Mouse (Mus musculus) embryonic facial prominence, embryonic 14.5 days (tissue): ENCODE data around the gene Sfta2. TPM values are rescaled to one million over a fixed set of nuclear protein-coding genes. Genes with fewer than 3 reads are reported as not detected.

Source experiments
- ATAC-seq: fragments of 200-750 bp; cut with Nextera tagmentation; 2 replicates; pipeline ENCODE4 v1.8.0; 2017; ENCODE audit warnings: low read depth, moderate number of reproducible peaks, moderate TSS enrichment
- DNase-seq: peaks from one replicate; pipeline ENCODE4 v3.0.0-alpha.2; 2015; ENCODE audit warnings: low spot score
- H3K27ac ChIP-seq: fragments of 300-500 bp; sonication (generic); replicated peaks from 2 replicates; pipeline ENCODE4 v1.5.1; 2014; ENCODE audit warnings: low read depth, mild to moderate bottlenecking, low read length, moderate library complexity
- H3K27me3 ChIP-seq: fragments of 300-500 bp; sonication (generic); replicated peaks from 2 replicates; pipeline ENCODE4 v1.6.1; 2014; ENCODE audit warnings: low read length; ENCODE audit not compliant: control insufficient read depth, insufficient read depth
- H3K36me3 ChIP-seq: fragments of 300-500 bp; sonication (generic); 2 replicates; pipeline ENCODE4 v1.6.1; 2014; ENCODE audit warnings: low read length, mixed read lengths; ENCODE audit not compliant: control insufficient read depth, insufficient read depth
- H3K4me1 ChIP-seq: fragments of 300-500 bp; sonication (generic); 2 replicates; pipeline ENCODE4 v1.6.1; 2014; ENCODE audit warnings: antibody characterized with exemption, low read length; ENCODE audit not compliant: control insufficient read depth, insufficient read depth
- H3K4me2 ChIP-seq: fragments of 300-500 bp; sonication (generic); 2 replicates; pipeline ENCODE4 v1.6.1; 2014; ENCODE audit warnings: low read depth, mild to moderate bottlenecking, low read length, moderate library complexity, mixed read lengths
- H3K4me3 ChIP-seq: fragments of 300-500 bp; sonication (generic); 2 replicates; pipeline ENCODE4 v1.5.1; 2014; ENCODE audit warnings: low read depth, mild to moderate bottlenecking, low read length
- H3K9ac ChIP-seq: fragments of 300-500 bp; sonication (generic); 2 replicates; pipeline ENCODE4 v1.6.1; 2014; ENCODE audit warnings: low read depth, mild to moderate bottlenecking, low read length, moderate library complexity, mixed read lengths
- H3K9me3 ChIP-seq: fragments of 300-500 bp; sonication (generic); 2 replicates; pipeline ENCODE4 v1.6.1; 2016; ENCODE audit warnings: low read length; ENCODE audit not compliant: control insufficient read depth
- WGBS: fragments of 180-500 bp; shearing (Covaris S2); extraction: QIAGEN DNeasy Blood & Tissue Kit; methylation state at CpG from one replicate; pipeline ENCODE4 v1.1.7; 2014; 5-methylcytosine and 5-hydroxymethylcytosine counted together
- polyA plus RNA-seq: library from polyadenylated mRNA; unstranded; fragments of >200 nt; fragmentation: Nextera tagmentation; extraction: Ambion mirVana; gene quantifications from 2 replicates; pipeline ENCODE4 v1.2.1, GENCODE M21; 2014

Sfta2 gene
- polyA plus RNA-seq, 1 experiment from 2014 or later: 0.28 TPM

DNA sequence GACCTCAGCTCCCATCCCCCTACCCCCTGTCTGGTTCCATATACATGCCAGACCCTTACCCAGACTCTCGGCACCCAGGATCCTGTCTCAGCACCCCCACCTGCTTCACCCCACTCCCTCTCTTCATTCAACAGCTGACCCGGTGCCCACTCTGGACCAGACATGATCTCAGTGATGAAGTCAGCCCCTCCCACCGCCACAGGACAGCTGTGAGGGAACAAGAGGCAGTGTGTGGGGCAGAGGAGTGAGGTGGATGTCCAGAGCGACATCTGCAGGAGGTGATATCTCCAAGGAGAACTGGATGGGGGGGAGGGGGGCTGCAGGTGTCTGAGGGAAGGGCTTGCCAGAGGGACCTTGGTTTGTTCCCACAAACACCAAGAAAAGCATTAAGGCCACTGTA, 90.5 kb downstream of the Sfta2 start:
- Histone ChIP-seq H3K27me3 (no peaks in the 10 kb centered on the region), H3K9me3 (peaks cover 5% of the 10 kb centered on the region; the same call in 1 of the 2 replicates), H3K4me2 (no peak overlapping the region), H3K9ac (no peak overlapping the region), H3K36me3 (peaks cover 88% of the 10 kb centered on the region), H3K4me3 (no peak overlapping the region), H3K27ac (no peak overlapping the region), H3K4me1 (peaks cover 2% of the 10 kb centered on the region)
- no peak for DNase-seq
- WGBS: 86% methylated on average over 4 of the region's 4 CpGs
- ATAC-seq: no peak

GRCm38 (mm10) chr17:35692368-35692767, 91.0 kb downstream of the Sfta2 start:
- ATAC-seq (no peak), DNase-seq (no peak)
- Histone ChIP-seq H3K4me2 (no peak overlapping the region), H3K9me3 (peaks cover 5% of the 10 kb centered on the region; the same call in 1 of the 2 replicates), H3K27me3 (no peaks in the 10 kb centered on the region), H3K36me3 (peaks cover 82% of the 10 kb centered on the region), H3K9ac (no peak overlapping the region), H3K4me1 (peaks cover 8% of the 10 kb centered on the region), H3K4me3 (no peak overlapping the region), H3K27ac (no peak overlapping the region)
- WGBS: 72% methylated on average over 4 of the region's 4 CpGs

DNA sequence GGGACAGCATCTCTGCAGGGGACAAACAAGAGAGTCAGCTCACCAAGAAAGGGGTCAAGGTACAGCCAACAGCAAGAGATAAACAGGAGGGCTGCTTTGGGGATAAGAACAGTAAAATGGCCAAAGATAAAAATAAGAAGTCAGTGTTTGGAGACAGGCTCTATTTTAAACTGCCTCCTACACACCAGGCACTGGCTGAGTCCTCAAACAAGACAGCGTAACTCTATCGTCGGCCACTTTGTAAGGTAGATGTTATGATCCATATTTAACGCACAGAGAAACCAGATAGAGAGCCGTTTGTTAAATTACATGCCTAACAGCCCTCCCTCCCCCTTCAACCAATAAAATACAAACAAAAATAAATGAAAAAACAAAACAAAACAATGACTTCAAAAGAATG, 92.6 kb downstream of the Sfta2 start:
- Histone ChIP-seq H3K9me3 (peaks cover 5% of the 10 kb centered on the region; the same call in 1 of the 2 replicates), H3K4me1 (peaks cover 23% of the 10 kb centered on the region), H3K9ac (no peak overlapping the region), H3K4me3 (no peak overlapping the region), H3K27ac (no peak overlapping the region), H3K36me3 (peaks cover 67% of the 10 kb centered on the region), H3K4me2 (no peak overlapping the region), H3K27me3 (no peaks in the 10 kb centered on the region)
- WGBS: 86% methylated on average over 5 of the region's 5 CpGs
- ATAC-seq (no peak), DNase-seq (no peak)

DNA sequence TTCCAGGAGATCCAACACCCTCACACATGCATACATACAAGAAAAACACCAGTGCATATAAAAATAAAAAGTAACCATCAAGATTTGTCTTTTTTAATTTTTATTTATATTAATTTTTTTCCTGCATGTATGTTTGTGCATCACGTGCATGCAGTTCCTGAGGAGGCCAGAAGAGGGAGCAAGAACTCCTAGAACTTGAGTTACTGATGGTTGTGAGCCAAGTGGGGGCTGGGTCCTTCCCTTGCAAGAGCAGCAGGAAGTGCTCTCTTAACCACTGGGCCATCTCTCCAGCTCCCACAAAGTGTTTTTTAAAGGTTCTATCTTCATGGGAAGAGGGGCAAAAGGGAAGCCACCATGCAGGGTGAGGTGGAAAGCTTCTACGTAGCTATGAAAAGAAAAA, 93.9 kb downstream of the Sfta2 start:
- Histone ChIP-seq H3K4me3 (no peak overlapping the region), H3K36me3 (peaks cover 53% of the 10 kb centered on the region), H3K9ac (no peak overlapping the region), H3K9me3 (peaks cover 5% of the 10 kb centered on the region; the same call in 1 of the 2 replicates), H3K4me1 (peaks cover 32% of the 10 kb centered on the region), H3K27ac (no peak overlapping the region), H3K27me3 (no peaks in the 10 kb centered on the region), H3K4me2 (no peak overlapping the region)
- no peak for ATAC-seq
- DNase-seq: peak; percentile 29
- 94% methylated on average over 2 of the region's 2 CpGs for WGBS

DNA sequence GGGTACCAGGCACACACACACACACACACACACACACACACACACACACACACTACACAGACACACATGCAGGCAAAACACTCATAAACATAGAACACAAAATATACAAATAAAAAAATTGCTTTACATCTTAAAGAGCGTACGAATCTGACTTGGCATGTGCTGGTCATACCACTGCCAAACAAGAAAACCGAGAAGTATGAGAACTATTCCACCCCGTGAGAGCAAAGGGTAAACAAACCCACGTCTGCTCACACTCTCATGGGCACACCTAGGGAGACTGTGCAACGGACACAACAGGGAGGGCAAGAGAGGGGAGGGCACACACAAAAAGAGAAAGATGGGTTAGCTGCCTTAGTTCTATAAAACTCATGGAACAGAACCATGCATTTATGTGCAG, 95.3 kb downstream of the Sfta2 start:
- Histone ChIP-seq H3K4me3 (peak overlapping the region; percentile 37), H3K9me3 (peaks cover 5% of the 10 kb centered on the region; the same call in 1 of the 2 replicates), H3K9ac (no peak overlapping the region), H3K27me3 (no peaks in the 10 kb centered on the region), H3K27ac (peak overlapping the region; percentile 86), H3K36me3 (peaks cover 39% of the 10 kb centered on the region), H3K4me2 (peak overlapping the region; percentile 63), H3K4me1 (peaks cover 33% of the 10 kb centered on the region)
- ATAC-seq: no peak
- DNase-seq: no peak
- WGBS: 33% methylated on average over 6 of the region's 6 CpGs

GRCm38 (mm10) chr17:35697429-35697758, 96.0 kb downstream of the Sfta2 start:
- Histone ChIP-seq H3K4me3 (peak overlapping the region; percentile 37), H3K4me1 (peaks cover 40% of the 10 kb centered on the region), H3K9ac (peak overlapping the region; percentile 59), H3K27me3 (no peaks in the 10 kb centered on the region), H3K9me3 (peaks cover 5% of the 10 kb centered on the region; the same call in 1 of the 2 replicates), H3K4me2 (peak overlapping the region; percentile 63), H3K27ac (peak overlapping the region; percentile 86), H3K36me3 (peaks cover 32% of the 10 kb centered on the region)
- no peak; the same call in 1 of the 2 replicates for ATAC-seq
- 8% methylated on average over 1 of the region's 1 CpGs for WGBS
- no peak for DNase-seq

DNA sequence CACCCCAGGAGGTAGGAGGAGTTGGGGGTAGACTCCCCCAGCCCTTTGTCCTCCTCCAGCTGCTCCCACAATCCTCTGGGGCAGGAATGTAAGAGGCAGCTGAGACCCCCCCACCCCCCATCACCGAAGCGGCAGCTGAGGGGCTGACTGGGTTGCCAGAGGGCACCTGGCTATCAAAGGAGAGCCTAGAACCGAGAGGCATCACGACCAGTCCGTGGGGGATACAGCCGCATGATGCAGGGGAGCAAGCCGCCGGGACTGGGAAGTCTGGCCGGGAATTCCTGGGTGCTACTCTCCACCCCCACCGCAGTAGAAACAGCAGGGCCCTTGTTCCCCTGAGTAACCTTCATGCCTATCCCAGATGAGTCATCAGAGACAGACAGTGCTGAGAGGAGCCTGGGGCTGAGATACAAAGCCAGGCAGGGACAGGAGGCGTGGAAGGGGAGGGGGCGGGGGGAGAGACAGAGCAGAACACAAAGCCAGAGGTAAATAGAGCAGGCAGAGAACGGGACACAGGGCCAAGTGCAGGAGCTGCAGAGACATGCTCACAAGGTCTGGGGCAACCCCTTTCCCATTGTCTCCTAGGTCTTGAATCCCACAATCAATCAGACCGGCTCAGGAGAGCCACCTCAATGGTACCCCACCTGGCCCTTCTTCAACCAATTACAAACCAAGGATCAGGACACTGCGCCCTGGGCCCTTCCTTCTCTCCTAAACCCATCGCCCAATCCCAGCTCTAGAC, 96.6 kb downstream of the Sfta2 start:
- WGBS: 1% methylated on average over 13 of the region's 16 CpGs
- H3K4me1 ChIP-seq: peaks cover 44% of the 10 kb centered on the region

DNA sequence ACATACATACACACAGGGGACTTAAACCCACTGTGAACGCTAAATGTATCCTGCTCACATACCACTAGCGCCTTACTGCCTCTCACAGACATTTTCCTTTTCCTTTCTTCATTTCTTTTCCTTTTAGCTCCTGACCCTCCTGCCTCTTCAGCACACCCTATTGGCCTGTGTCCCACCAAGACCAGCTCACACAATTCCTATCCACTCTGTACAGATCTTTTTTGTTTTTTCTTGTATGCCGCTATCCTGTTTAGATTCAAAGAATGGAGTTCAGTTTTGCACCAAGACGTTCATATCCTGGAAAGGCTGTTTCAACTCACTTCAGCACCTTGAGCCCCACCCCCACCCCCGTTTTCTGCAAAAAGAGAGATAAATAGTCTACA, 97.1 kb downstream of the Sfta2 start:
- Histone ChIP-seq H3K36me3 (peaks cover 21% of the 10 kb centered on the region), H3K4me1 (peaks cover 48% of the 10 kb centered on the region), H3K4me3 (peak overlapping the region; percentile 37), H3K27ac (peak overlapping the region; percentile 86), H3K27me3 (no peaks in the 10 kb centered on the region), H3K9me3 (peaks cover 5% of the 10 kb centered on the region; the same call in 1 of the 2 replicates), H3K9ac (peak overlapping the region; percentile 59), H3K4me2 (peak overlapping the region; percentile 63)
- ATAC-seq (no peak), DNase-seq (no peak)
- WGBS: 25% methylated on average over 5 of the region's 5 CpGs

More for the DNA sequence above, 96.6 kb downstream of the Sfta2 start:
- Histone ChIP-seq H3K9me3 (peaks cover 5% of the 10 kb centered on the region; the same call in 1 of the 2 replicates), H3K4me2 (peak overlapping the region; percentile 63), H3K27ac (peak overlapping the region; percentile 86), H3K4me3 (peak overlapping the region; percentile 37), H3K36me3 (peaks cover 27% of the 10 kb centered on the region), H3K9ac (peak overlapping the region; percentile 59), H3K27me3 (no peaks in the 10 kb centered on the region)
- ATAC-seq (peak; percentile 66), DNase-seq (peak; percentile 91)

DNA sequence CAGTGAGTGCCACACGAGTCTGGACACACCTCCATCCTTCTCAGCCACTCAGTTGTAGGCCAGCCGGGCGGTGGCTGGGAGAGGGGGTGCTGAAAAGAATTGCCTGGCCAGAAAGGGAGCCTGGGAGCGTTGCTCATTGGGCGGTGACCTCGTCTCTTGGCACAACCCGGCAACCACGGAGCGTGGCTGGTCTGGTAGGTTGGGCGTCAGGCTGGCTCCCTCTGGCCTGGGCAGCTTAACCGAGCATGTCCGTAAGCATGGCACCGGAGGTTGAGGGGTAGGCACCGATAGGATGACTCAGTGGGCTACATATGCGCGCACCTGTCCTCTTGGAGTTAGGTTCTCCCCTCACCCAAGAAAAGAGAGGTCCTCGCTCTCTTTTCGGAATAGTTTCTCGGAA, 98.6 kb downstream of the Sfta2 start:
- DNase-seq (peak; percentile 74), ATAC-seq (no peak)
- Histone ChIP-seq H3K4me1 (peaks cover 60% of the 10 kb centered on the region), H3K27me3 (no peaks in the 10 kb centered on the region), H3K36me3 (peaks cover 11% of the 10 kb centered on the region), H3K4me2 (peak overlapping the region; percentile 63), H3K9me3 (peaks cover 5% of the 10 kb centered on the region; the same call in 1 of the 2 replicates), H3K27ac (peak overlapping the region; percentile 95), H3K9ac (peak overlapping the region; percentile 80), H3K4me3 (peak overlapping the region; percentile 53)
- WGBS: 3% methylated on average over 19 of the region's 19 CpGs
